Mouse (Mus musculus) left cerebral cortex, adult 11 months (tissue): ENCODE data around the gene Smcr8.

Source experiments
- DNase-seq: peaks from one replicate; pipeline ENCODE4 v3.0.0; 2022; ENCODE audit warnings: low spot score

Smcr8 gene

GRCm38 (mm10) chr11:60776829-60777740 is at the start of gene Smcr8, which contains the start of gene Top3a:
TSS of gene Smcr8 (plus strand) at chr11:60777524.
TSS of gene Top3a (minus strand) at chr11:60777365.
- peak; percentile 87 for DNase-seq

GRCm38 (mm10) chr11:60728260-60728761 is 49.0 kb upstream of the Smcr8 start, which contains the start of gene Mief2:
TSS of gene Mief2 (plus strand) at chr11:60728398.
- peak; percentile 91 for DNase-seq

- no peak for DNase-seq
Measured at GRCm38 (mm10) chr11:60729217-60729641, 48.1 kb upstream of the Smcr8 start.

GRCm38 (mm10) chr11:60730169-60730568 is 47.2 kb upstream of the Smcr8 start:
- DNase-seq, result no peak

- DNase-seq, result no peak
Measured at GRCm38 (mm10) chr11:60731251-60731650, 46.1 kb upstream of the Smcr8 start.

GRCm38 (mm10) chr11:60734206-60734605 is 43.1 kb upstream of the Smcr8 start:
- DNase-seq, result no peak

GRCm38 (mm10) chr11:60735191-60735590 is 42.1 kb upstream of the Smcr8 start:
- no peak for DNase-seq

- no peak for DNase-seq
Measured at GRCm38 (mm10) chr11:60736491-60736890, 40.8 kb upstream of the Smcr8 start.

GRCm38 (mm10) chr11:60737450-60737849 is 39.9 kb upstream of the Smcr8 start:
- DNase-seq, result no peak

- no peak for DNase-seq
Measured at GRCm38 (mm10) chr11:60740321-60740720, 37.0 kb upstream of the Smcr8 start.

GRCm38 (mm10) chr11:60755570-60755969 is 21.8 kb upstream of the Smcr8 start:
- no peak for DNase-seq

- DNase-seq, result no peak
Measured at GRCm38 (mm10) chr11:60761681-60762080, 15.6 kb upstream of the Smcr8 start.

GRCm38 (mm10) chr11:60766969-60767368 is 10.4 kb upstream of the Smcr8 start:
- no peak for DNase-seq

- no peak for DNase-seq
Measured at GRCm38 (mm10) chr11:60769322-60769721, 8.0 kb upstream of the Smcr8 start.

GRCm38 (mm10) chr11:60770776-60771175 is 6.5 kb upstream of the Smcr8 start:
- no peak for DNase-seq

GRCm38 (mm10) chr11:60772161-60772560 is 5.2 kb upstream of the Smcr8 start:
- DNase-seq, result no peak

GRCm38 (mm10) chr11:60774158-60774689 is 3.1 kb upstream of the Smcr8 start:
- DNase-seq, result no peak

- no peak for DNase-seq
Measured at GRCm38 (mm10) chr11:60774841-60775240, 2.5 kb upstream of the Smcr8 start.

GRCm38 (mm10) chr11:60775578-60775977 is 1.7 kb upstream of the Smcr8 start:
- no peak for DNase-seq

- DNase-seq, result no peak
Measured at GRCm38 (mm10) chr11:60776107-60776828, 1.1 kb upstream of the Smcr8 start.

- no peak for DNase-seq
Measured at GRCm38 (mm10) chr11:60777801-60778370, 562 bp downstream of the Smcr8 start.

GRCm38 (mm10) chr11:60779673-60780189 is 2.4 kb downstream of the Smcr8 start:
- DNase-seq, result no peak
